Mouse (Mus musculus) adrenal gland, postnatal 4 days (tissue): ENCODE data around the gene Gdf7. TPM values are rescaled to one million over a fixed set of nuclear protein-coding genes. Genes with fewer than 3 reads are reported as not detected.

Experiments used
- DNase-seq, 2 experiments: peaks; one replicate each; pipeline ENCODE4 v3.0.0; 2021 to 2022; ENCODE audit warnings: low spot score in 2 of 2, mixed read lengths in 2 of 2
- long read RNA-seq, 2 experiments: library from polyadenylated mRNA; stranded (forward); transcript quantifications; one replicate each; pipeline ENCODE4 v2.0.0; 2021
- total RNA-seq, 2 experiments: library from RNA; stranded (reverse); gene quantifications; 2 replicates each; pipeline ENCODE4 v1.2.3; 2021

Gdf7 gene
- under 1 TPM in 1 of 2 experiments, not detected in 1; 0.20 TPM for total RNA-seq
- long read RNA-seq, experiment 1, result 0 reads
- long read RNA-seq, experiment 2, result 0 reads

DNA sequence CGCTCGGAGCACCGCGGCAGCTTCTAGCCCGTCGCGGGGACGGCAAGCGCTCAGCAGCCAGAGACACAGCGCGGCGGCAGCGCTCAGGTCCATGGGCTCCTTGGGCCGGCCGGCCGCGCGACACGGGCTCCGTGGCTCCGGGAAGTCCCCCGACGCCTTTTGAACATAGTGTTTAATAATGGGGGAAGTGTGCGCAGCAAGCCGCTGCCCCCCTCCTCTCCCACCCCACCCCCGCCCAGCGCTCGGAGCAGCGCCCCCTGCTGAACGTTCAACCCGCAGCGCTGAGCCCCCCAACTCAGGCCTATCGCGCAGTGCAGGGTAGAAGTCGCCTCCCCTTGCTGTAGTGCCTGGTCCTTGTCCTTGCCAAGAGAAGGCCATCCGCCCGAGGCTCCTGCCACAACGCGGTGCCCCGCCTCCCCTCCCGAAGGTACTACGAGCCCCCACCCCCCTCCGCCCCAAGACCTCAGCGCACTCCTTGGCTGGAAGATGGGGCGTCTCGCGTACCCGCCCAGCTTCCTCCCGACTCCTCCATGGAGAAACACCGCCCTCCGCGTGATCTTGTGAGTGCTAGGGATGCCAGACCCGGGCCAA is at the start of gene Gdf7:
TSS of gene Gdf7 (minus strand) at position 114 of the 591 bp plus-strand sequence.
- DNase-seq, result no peak

DNA sequence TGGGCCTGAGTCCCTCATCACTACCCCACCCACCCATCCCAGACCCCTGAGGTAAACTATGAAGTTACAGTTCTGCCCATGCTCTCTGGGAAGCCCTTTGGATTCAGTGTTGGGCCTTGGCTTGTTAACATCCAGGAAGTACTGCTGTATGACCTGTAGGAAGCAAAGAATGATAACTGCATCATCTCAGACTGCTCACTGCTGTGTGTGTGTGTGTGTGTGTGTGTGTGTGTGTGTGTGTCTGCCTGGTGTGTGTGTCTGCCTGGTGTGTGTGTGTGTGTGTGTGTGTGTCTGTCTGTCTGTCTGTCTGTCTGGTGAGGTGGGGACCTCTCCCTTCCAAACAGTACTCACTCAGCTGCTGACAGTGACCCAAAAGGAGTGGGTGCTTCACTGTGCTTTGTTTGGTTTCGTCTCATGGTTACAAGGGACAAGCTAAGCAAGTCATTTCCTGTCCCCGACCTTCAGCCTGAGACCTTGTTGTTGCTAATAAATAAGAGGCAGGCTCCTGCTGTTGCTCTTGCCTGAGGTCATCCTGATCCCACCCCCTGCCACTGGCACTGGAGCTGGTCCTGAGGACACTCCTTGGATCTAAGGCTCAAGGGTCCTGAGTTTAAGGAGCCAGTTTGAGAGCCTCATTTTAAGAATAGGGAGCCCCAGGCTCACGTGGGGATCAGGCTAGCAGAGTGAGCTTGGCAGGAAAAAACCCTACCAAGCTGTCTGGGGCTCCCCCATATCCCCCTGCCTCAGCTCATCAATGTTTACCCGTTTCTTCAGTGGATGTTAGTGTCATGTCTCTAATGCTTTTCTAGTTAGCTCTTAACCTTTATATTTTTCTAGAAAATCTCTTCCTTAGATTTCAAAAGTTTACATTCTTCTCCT is 49.5 kb upstream of the Gdf7 start:
- no peak for DNase-seq

GRCm38 (mm10) chr12:8348733-8349513 is 47.2 kb upstream of the Gdf7 start:
- DNase-seq, result no peak

- DNase-seq, result no peak
These were observed 46.1 kb upstream of the Gdf7 start for GRCm38 (mm10) chr12:8347746-8348462.

GRCm38 (mm10) chr12:8345539-8345938 is 43.8 kb upstream of the Gdf7 start:
- DNase-seq, result no peak

- DNase-seq, result no peak
These were observed 43.1 kb upstream of the Gdf7 start for GRCm38 (mm10) chr12:8344897-8345296.

DNA sequence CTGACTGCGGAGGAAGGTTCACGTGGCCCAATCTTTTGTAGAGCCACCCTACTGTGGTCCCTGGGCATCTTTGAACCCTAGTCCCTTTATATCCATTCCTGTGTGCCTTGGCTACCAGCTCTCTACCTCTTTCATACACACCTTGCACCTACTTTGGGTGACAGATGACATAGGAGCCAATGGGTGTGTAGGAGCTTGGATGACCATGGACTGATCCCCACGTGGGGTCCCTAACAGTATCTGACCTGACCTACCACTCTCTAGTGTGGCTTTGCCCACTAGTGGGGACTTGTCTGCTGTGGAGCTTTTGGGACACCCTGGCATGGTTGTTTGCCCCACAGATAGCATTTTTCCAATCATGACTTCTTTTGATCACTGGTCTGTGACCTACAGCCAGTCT is 41.6 kb upstream of the Gdf7 start:
- no peak for DNase-seq

- no peak for DNase-seq
These were observed 39.3 kb upstream of the Gdf7 start for GRCm38 (mm10) chr12:8341008-8341407.

GRCm38 (mm10) chr12:8339591-8340319 is 38.0 kb upstream of the Gdf7 start:
- DNase-seq, result no peak

DNA sequence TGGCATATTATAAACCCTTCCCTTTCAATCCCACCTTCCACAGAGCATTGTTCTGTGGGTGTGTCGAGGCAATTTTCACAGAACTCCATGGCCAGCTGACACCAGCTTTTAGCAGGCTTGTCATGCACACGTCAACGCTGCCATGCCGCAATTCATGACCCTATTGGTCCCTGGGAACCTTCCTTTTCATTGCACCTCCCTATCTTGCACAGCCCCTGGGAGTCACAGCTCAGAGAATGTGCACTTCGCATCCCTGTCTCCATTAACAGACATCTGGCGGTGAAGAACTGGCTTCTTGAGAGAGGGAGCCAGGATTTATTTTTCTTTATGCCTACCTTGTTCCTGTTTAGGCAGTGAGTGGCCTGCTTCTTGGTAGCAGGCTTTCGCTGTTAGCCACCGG is 37.2 kb upstream of the Gdf7 start:
- no peak for DNase-seq

- DNase-seq, result no peak
These were observed 36.7 kb upstream of the Gdf7 start for GRCm38 (mm10) chr12:8338491-8338890.

DNA sequence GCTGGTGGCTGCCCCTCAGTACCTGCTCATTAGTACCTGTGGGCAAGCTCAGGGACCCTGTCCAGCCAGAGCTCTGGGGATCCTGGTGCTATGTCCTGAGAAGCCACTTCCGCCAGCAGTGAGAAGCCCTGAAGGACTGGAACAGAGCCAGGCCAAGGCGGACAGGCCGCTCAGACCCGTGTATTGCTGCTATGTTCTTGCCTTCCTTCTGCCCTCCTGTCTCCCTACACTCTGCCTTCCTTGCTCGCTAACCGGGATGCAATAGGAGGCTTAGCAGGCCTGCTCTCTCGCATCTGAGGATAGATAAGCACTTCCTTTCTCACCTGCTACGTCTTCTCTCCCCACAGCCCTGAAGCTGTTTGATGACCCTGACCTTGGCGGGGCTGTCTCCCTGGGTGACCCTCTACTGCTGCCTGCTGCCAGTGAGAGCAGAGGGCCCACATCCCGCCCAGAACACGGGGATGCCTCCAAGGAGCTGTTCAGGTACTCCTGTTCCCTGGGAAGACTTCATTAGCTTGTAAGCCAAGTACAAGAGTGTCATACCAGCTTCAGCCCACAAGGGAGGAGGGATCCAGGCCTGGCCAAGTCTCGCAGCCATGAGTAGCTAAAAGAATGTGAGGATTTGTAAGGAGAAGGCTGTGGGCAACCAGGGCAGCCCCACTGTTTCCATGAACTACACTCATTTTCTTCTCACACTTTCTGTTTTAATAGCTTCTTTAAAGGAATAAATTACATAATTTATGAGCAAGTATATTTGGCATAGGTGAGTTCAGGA is 35.7 kb upstream of the Gdf7 start:
- no peak for DNase-seq

DNA sequence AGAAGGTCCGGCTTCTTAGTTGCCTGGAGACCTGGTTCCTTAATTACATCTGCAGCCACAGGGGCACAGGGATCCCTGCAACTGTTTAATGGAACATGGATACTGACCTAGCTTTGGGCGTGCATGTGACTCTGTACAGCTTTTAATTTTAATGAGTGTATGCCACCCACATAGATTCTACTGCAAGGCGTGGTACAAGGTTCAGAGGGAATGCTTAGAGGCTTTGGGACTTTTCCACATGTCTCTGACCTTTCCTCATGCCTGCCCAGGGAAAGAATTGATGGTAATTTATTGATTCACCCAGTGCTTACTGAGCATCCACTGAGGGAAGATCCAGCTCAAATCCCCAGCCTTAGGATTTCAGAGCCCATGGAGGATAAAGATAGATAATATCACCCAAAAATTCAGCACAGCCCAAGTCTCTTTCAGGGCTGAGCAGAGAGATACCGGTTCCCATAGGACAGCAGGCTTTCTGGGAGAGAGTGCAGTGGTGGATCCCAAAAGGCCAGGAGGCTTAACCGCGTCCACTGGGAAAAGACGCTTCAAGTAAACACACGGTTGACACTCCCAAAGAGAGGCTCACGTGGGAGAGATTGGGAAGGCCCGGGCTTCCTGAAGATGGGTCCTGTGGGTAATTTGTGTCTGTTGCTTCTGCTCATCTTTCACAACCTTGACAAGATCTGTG is 35.0 kb upstream of the Gdf7 start:
- DNase-seq, result no peak

DNA sequence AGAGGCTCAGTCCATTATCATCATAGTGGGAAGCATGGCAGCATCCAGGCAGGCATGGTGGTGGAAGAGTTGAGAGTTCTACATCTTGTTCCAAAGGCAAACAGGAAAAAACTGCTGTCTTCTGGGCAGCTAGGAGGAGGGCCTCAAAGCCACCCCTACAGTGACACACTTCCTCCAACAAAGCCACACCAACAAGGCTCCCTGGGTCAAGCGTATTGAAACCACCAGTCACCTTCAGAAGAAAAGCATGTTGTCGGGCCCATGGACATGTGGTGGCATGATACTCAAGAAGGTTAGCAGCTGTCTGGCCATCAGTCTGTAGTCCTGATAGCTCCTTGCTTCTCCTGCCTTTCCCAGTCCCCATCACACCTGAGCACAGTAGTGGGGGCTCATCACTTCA is 33.7 kb upstream of the Gdf7 start:
- no peak for DNase-seq

DNA sequence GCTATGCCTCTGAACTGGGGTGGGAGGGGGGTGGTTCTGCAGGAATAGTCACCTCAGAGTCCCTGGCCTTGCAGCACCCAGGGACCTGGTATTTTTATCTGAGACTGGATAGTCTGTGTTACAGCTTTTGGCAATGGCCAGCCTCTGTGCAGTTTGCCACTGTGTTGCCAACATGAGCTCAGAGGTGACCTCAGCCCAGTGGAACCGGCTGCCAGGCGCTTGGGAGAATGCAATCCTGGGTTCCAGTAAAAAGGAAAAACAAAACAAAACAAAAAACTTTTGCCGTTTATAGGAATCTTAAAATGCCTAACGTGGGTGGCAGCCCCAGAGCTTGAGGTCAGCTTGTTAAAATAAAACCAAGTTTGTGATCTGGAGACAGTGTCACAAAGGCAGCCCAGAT is 32.5 kb upstream of the Gdf7 start:
- DNase-seq, result no peak

DNA sequence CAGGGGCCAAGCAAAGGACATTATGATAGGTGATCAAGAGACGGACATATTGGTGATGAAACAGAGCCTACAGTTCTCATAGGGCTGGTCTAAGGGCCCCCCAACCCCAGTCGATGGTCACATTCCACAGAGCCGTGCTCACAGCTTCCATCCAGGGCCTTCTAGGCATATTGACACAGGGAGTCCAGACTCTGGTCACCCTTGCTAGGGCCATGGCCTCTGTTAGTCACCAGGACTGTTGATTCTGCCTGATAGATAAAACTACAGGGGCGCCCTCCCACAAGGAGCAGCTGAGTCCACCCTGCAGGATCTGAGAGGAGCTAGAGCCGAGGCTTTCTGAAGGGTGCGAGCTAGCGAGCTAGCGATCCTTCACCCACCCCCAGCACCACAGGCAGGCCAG is 31.9 kb upstream of the Gdf7 start:
- no peak for DNase-seq

DNA sequence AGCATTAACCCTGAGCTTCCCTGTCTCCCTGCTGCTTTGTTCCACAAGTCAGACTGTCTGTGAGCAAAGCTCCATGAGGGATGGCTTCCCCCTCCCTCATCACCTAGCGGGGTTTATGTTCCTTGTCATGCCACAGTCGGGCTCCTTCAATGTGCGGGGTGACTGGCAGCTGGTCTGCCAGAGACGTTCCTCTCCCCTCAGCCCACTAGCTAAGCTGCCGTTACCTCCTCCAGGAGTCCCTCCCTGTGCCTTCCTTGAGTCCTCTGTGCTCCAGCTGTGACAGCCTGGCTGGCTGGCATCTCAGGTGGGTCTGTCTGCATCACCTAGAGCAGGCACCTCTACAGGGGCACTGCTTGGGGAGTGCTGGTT is 30.4 kb upstream of the Gdf7 start:
- DNase-seq, result no peak

DNA sequence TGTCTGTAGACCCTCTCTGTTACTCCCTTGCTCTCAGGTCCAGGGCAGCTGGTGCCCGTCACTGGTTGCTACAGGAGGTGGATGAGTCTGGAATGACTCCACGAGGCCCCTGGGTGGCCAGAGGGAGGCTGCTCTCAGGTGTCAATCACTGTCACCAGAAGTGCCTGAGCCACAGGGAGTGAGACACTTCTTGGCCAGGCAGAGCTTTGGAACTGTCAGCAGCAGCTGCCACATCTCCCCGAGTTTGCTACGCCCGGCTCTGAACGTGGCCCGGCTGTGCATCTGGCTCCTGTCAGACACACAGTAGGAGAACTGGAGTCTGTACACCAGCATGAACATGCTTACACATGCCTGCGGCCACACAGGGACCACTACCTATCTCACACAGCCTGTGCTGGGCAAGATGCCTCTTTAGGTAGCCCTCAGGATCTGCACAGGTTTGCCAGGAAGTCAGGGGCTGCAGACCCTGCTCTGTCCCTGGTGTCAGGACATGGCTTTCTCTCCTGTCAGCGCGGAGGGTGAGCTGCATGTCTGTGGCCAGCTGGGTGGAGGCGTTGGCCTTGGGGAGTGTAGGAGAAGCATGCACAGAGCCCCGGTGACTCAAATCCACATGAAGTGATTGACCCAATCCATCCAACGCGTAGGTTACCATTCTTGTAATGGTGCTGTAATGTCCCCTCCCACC is 29.9 kb upstream of the Gdf7 start:
- no peak for DNase-seq

GRCm38 (mm10) chr12:8329236-8329635 is 27.5 kb upstream of the Gdf7 start:
- DNase-seq, result no peak
